Mouse (Mus musculus) limb, embryonic 14.5 days (tissue): ENCODE measurements at regions not wholly inside any gene's neighbourhood (a gene's known extent, or its start where the extent isn't known, plus 50 kb on each side); places are given as distances from the start of the nearest gene placed in this dataset.

ENCODE experiments used
- ATAC-seq: fragments of 200-750 bp; cut with Nextera tagmentation; 2 replicates; pipeline ENCODE4 v1.8.0; 2017; ENCODE audit warnings: low read depth, moderate number of reproducible peaks, moderate TSS enrichment; ENCODE audit not compliant: low FRiP score
- DNase-seq: peaks from one replicate; pipeline ENCODE4 v3.0.0-alpha.2; 2015; ENCODE audit warnings: low spot score
- H3K27ac ChIP-seq: fragments of 300-500 bp; sonication (generic); replicated peaks from 2 replicates; pipeline ENCODE4 v1.5.1; 2014; ENCODE audit warnings: low read depth, mild to moderate bottlenecking, low read length, moderate library complexity, mixed read lengths
- H3K27me3 ChIP-seq: fragments of 300-500 bp; sonication (generic); 2 replicates; pipeline ENCODE4 v1.6.1; 2014; ENCODE audit warnings: low read length, mixed read lengths; ENCODE audit not compliant: control insufficient read depth, insufficient read depth
- H3K36me3 ChIP-seq: fragments of 300-500 bp; sonication (generic); 2 replicates; pipeline ENCODE4 v1.6.1; 2014; ENCODE audit warnings: mild to moderate bottlenecking, low read length, moderate library complexity, mixed read lengths; ENCODE audit not compliant: control insufficient read depth, insufficient read depth
- H3K4me1 ChIP-seq: fragments of 300-500 bp; sonication (generic); 2 replicates; pipeline ENCODE4 v1.6.1; 2014; ENCODE audit warnings: antibody characterized with exemption, low read length, mixed read lengths; ENCODE audit not compliant: control insufficient read depth, insufficient read depth
- H3K4me2 ChIP-seq: fragments of 300-500 bp; sonication (generic); replicated peaks from 2 replicates; pipeline ENCODE4 v1.6.1; 2014; ENCODE audit warnings: low read depth, mild to moderate bottlenecking, low read length, moderate library complexity; ENCODE audit not compliant: severe bottlenecking
- H3K4me3 ChIP-seq: fragments of 300-500 bp; sonication (generic); replicated peaks from 2 replicates; pipeline ENCODE4 v1.5.1; 2014; ENCODE audit warnings: low read length
- H3K9ac ChIP-seq: fragments of 300-500 bp; sonication (generic); 2 replicates; pipeline ENCODE4 v1.6.1; 2014; ENCODE audit warnings: mild to moderate bottlenecking, low read depth, low read length, moderate library complexity; ENCODE audit not compliant: severe bottlenecking
- H3K9me3 ChIP-seq: fragments of 300-500 bp; sonication (generic); 2 replicates; pipeline ENCODE4 v1.6.1; 2016; ENCODE audit warnings: low read length; ENCODE audit not compliant: control insufficient read depth
- POLR2A ChIP-seq: fragments of 200-500 bp; IDR thresholded peaks from 2 replicates; pipeline ENCODE4 v1.8.0; 2012; ENCODE audit warnings: inconsistent platforms, mild to moderate bottlenecking, moderate library complexity, borderline replicate concordance; ENCODE audit not compliant: insufficient read depth, insufficient read length; ENCODE audit errors: extremely low read depth
- WGBS: fragments of 180-500 bp; shearing (Covaris S2); extraction: QIAGEN DNeasy Blood & Tissue Kit; methylation state at CpG from one replicate; pipeline ENCODE4 v1.1.7; 2014; 5-methylcytosine and 5-hydroxymethylcytosine counted together

- Histone ChIP-seq H3K27me3 (no peaks in the 10 kb centered on the region), H3K4me2 (no peak overlapping the region), H3K4me1 (peaks cover 11% of the 10 kb centered on the region; the same call in 1 of the 2 replicates), H3K27ac (no peak overlapping the region), H3K4me3 (no peak overlapping the region), H3K9me3 (no peaks in the 10 kb centered on the region), H3K36me3 (no peaks in the 10 kb centered on the region), H3K9ac (no peak overlapping the region)
- DNase-seq (no peak), ATAC-seq (no peak)
- no peak for TF ChIP-seq POLR2A
- 77% methylated on average over 5 of the region's 5 CpGs for WGBS
Observed at GRCm38 (mm10) chr3:50976141-50976780, 248.0 kb upstream of the Noct start.

GRCm38 (mm10) chr3:50976818-50977217 lies 247.4 kb upstream of the Noct start:
- 50% methylated on average over 6 of the region's 6 CpGs for WGBS
- ATAC-seq = no peak
- H3K27me3 ChIP-seq = no peaks in the 10 kb centered on the region
- H3K36me3 ChIP-seq = no peaks in the 10 kb centered on the region
- peaks cover 11% of the 10 kb centered on the region; the same call in 1 of the 2 replicates for H3K4me1 ChIP-seq
- H3K4me2 ChIP-seq = no peak overlapping the region
- no peak overlapping the region for H3K9ac ChIP-seq
- no peaks in the 10 kb centered on the region for H3K9me3 ChIP-seq
- H3K4me3 ChIP-seq = no peak overlapping the region
- TF ChIP-seq POLR2A = no peak
- H3K27ac ChIP-seq = no peak overlapping the region
- no peak for DNase-seq

- ATAC-seq = no peak
- no peak for TF ChIP-seq POLR2A
- Histone ChIP-seq H3K4me2 (no peak overlapping the region), H3K4me3 (no peak overlapping the region), H3K27me3 (no peaks in the 10 kb centered on the region), H3K27ac (no peak overlapping the region), H3K4me1 (peaks cover 13% of the 10 kb centered on the region), H3K9me3 (no peaks in the 10 kb centered on the region), H3K9ac (no peak overlapping the region), H3K36me3 (no peaks in the 10 kb centered on the region)
- DNase-seq = no peak
- 80% methylated on average over 5 of the region's 5 CpGs for WGBS
Observed at GRCm38 (mm10) chr3:50978636-50979035, 245.6 kb upstream of the Noct start.

GRCm38 (mm10) chr3:50979592-50979991 lies 244.7 kb upstream of the Noct start:
- H3K4me2 ChIP-seq = no peak overlapping the region
- TF ChIP-seq POLR2A = no peak
- no peak for ATAC-seq
- H3K4me3 ChIP-seq = no peak overlapping the region
- no peaks in the 10 kb centered on the region for H3K27me3 ChIP-seq
- H3K9me3 ChIP-seq = no peaks in the 10 kb centered on the region
- H3K36me3 ChIP-seq = no peaks in the 10 kb centered on the region
- WGBS = 73% methylated on average over 3 of the region's 3 CpGs
- no peak overlapping the region for H3K9ac ChIP-seq
- DNase-seq = no peak
- no peak overlapping the region for H3K27ac ChIP-seq
- peaks cover 14% of the 10 kb centered on the region for H3K4me1 ChIP-seq

- no peak for DNase-seq
- Histone ChIP-seq H3K4me3 (no peak overlapping the region), H3K4me2 (no peak overlapping the region), H3K4me1 (peaks cover 14% of the 10 kb centered on the region), H3K9me3 (no peaks in the 10 kb centered on the region), H3K27me3 (no peaks in the 10 kb centered on the region), H3K36me3 (no peaks in the 10 kb centered on the region), H3K27ac (no peak overlapping the region), H3K9ac (no peak overlapping the region)
- TF ChIP-seq POLR2A = no peak
- 91% methylated on average over 7 of the region's 7 CpGs for WGBS
- no peak for ATAC-seq
Observed at GRCm38 (mm10) chr3:50981751-50982150, 242.5 kb upstream of the Noct start.

- Histone ChIP-seq H3K4me3 (no peak overlapping the region), H3K4me1 (peaks cover 14% of the 10 kb centered on the region), H3K27me3 (no peaks in the 10 kb centered on the region), H3K27ac (no peak overlapping the region), H3K36me3 (no peaks in the 10 kb centered on the region), H3K9me3 (no peaks in the 10 kb centered on the region), H3K4me2 (no peak overlapping the region), H3K9ac (no peak overlapping the region)
- WGBS = 15% methylated on average over 9 of the region's 9 CpGs
- no peak for TF ChIP-seq POLR2A
- no peak for DNase-seq
- no peak for ATAC-seq
Observed at GRCm38 (mm10) chr3:50982649-50983048, 241.6 kb upstream of the Noct start.
